Mouse (Mus musculus) lung, postnatal 0 days (tissue): ENCODE data around the gene Hmgb1. TPM values are rescaled to one million over a fixed set of nuclear protein-coding genes. Genes with fewer than 3 reads are reported as not detected.

Experiments
- ATAC-seq: fragments of 200-750 bp; cut with Nextera tagmentation; 2 replicates; pipeline ENCODE4 v1.8.0; 2017; ENCODE audit warnings: moderate library complexity
- DNase-seq: peaks from one replicate; pipeline ENCODE4 v3.0.0-alpha.2; 2016; ENCODE audit warnings: low spot score
- H3K27ac ChIP-seq: fragments of 300-500 bp; sonication (generic); 2 replicates; pipeline ENCODE4 v1.5.1; 2014; ENCODE audit warnings: antibody characterized with exemption, mild to moderate bottlenecking, low read length, mixed read lengths
- H3K27me3 ChIP-seq: fragments of 300-500 bp; sonication (generic); replicated peaks from 2 replicates; pipeline ENCODE4 v1.6.1; 2014; ENCODE audit warnings: low read length, mixed read lengths; ENCODE audit not compliant: insufficient read depth
- H3K36me3 ChIP-seq: fragments of 300-500 bp; sonication (generic); 2 replicates; pipeline ENCODE4 v1.6.1; 2014; ENCODE audit warnings: low read length, mixed read lengths; ENCODE audit not compliant: insufficient read depth
- H3K4me1 ChIP-seq: fragments of 300-500 bp; sonication (generic); 2 replicates; pipeline ENCODE4 v1.6.1; 2014; ENCODE audit warnings: antibody characterized with exemption, low read depth, low read length, mixed read lengths; ENCODE audit not compliant: insufficient read depth
- H3K4me2 ChIP-seq: fragments of 300-500 bp; sonication (generic); replicated peaks from 2 replicates; pipeline ENCODE4 v1.6.1; 2014; ENCODE audit warnings: low read depth, mild to moderate bottlenecking, low read length, moderate library complexity, mixed read lengths
- H3K4me3 ChIP-seq: fragments of 300-500 bp; sonication (generic); 2 replicates; pipeline ENCODE4 v1.5.1; 2014; ENCODE audit warnings: low read depth, low read length
- H3K9ac ChIP-seq: fragments of 300-500 bp; sonication (generic); replicated peaks from 2 replicates; pipeline ENCODE4 v1.6.1; 2014; ENCODE audit warnings: low read depth, mild to moderate bottlenecking
- H3K9me3 ChIP-seq: fragments of 300-500 bp; sonication (generic); 2 replicates; pipeline ENCODE4 v1.6.1; 2016; ENCODE audit warnings: low read length, mixed read lengths
- CTCF ChIP-seq: IDR thresholded peaks from 2 replicates; pipeline ENCODE4 v1.5.1; 2016; ENCODE audit warnings: antibody characterized with exemption, mild to moderate bottlenecking
- EP300 ChIP-seq: IDR thresholded peaks from 2 replicates; pipeline ENCODE4 v1.6.1; 2016; ENCODE audit warnings: antibody characterized with exemption, mild to moderate bottlenecking, control low read depth
- WGBS: fragments of 180-500 bp; shearing (Covaris S2); extraction: QIAGEN DNeasy Blood & Tissue Kit; methylation state at CpG from one replicate; pipeline ENCODE4 v1.1.7; 2014; 5-methylcytosine and 5-hydroxymethylcytosine counted together
- polyA plus RNA-seq: library from polyadenylated mRNA; unstranded; fragments of >200 nt; fragmentation: Nextera tagmentation; extraction: Ambion mirVana; gene quantifications from 2 replicates; pipeline ENCODE4 v1.2.1, GENCODE M21; 2015

The Hmgb1 gene
- polyA plus RNA-seq, 1 experiment from 2014 or later = 616 TPM

GRCm38 (mm10) chr5:149043240-149043639 lies 141.0 kb downstream of the Hmgb1 start:
- 83% methylated on average over 6 of the region's 6 CpGs for WGBS
- ATAC-seq = no peak

GRCm38 (mm10) chr5:149039825-149040224 lies 144.5 kb downstream of the Hmgb1 start:
- no peaks in the 10 kb centered on the region for H3K36me3 ChIP-seq
- H3K4me2 ChIP-seq = no peak overlapping the region
- 70% methylated on average over 5 of the region's 5 CpGs for WGBS
- no peak overlapping the region for H3K27ac ChIP-seq
- no peaks in the 10 kb centered on the region for H3K9me3 ChIP-seq
- H3K9ac ChIP-seq = no peak overlapping the region
- H3K4me3 ChIP-seq = no peak overlapping the region
- H3K27me3 ChIP-seq = no peaks in the 10 kb centered on the region
- ATAC-seq = no peak
- H3K4me1 ChIP-seq = no peaks in the 10 kb centered on the region
- peak; percentile 32 for DNase-seq
- TF ChIP-seq EP300 (no peak), CTCF (peak; percentile 72)

More at GRCm38 (mm10) chr5:149043240-149043639, 141.0 kb downstream of the Hmgb1 start:
- Histone ChIP-seq H3K36me3 (peaks cover 6% of the 10 kb centered on the region; the same call in 1 of the 2 replicates), H3K27ac (no peak overlapping the region), H3K4me2 (no peak overlapping the region), H3K9me3 (no peaks in the 10 kb centered on the region), H3K9ac (no peak overlapping the region), H3K4me1 (no peaks in the 10 kb centered on the region), H3K4me3 (no peak overlapping the region), H3K27me3 (no peaks in the 10 kb centered on the region)
- DNase-seq = no peak
- TF ChIP-seq CTCF (no peak), EP300 (no peak)

DNA sequence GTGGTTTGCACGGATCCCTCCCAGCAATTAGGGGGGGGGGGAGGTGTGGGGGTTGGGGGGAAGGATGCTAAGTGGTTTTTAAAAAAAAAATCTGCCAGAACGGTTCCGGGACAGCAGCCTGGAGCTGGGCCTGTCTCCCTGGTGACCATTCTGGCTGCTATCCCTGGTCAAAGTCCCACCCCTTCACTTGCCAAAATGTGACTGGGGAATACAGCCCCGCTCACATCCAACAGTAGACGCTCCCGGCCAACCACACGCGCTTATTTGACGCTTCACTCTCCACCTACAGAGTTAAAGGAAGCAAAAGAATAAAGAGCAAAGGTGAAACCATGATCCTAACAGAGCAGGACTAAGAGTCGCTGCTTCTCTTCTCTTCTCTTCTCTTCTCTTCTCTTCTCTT lies 146.6 kb downstream of the Hmgb1 start:
- whole genome bisulfite sequencing = 21% methylated on average over 10 of the region's 10 CpGs
- ATAC-seq (no peak), DNase-seq (peak; percentile 56)
- H3K36me3 ChIP-seq = no peaks in the 10 kb centered on the region
- no peak overlapping the region for H3K27ac ChIP-seq
- no peak overlapping the region for H3K9ac ChIP-seq
- no peaks in the 10 kb centered on the region for H3K4me1 ChIP-seq
- H3K4me2 ChIP-seq = no peak overlapping the region
- H3K4me3 ChIP-seq = no peak overlapping the region
- no peaks in the 10 kb centered on the region for H3K27me3 ChIP-seq
- no peak for TF ChIP-seq CTCF
- TF ChIP-seq EP300 = no peak
- H3K9me3 ChIP-seq = no peaks in the 10 kb centered on the region

DNA sequence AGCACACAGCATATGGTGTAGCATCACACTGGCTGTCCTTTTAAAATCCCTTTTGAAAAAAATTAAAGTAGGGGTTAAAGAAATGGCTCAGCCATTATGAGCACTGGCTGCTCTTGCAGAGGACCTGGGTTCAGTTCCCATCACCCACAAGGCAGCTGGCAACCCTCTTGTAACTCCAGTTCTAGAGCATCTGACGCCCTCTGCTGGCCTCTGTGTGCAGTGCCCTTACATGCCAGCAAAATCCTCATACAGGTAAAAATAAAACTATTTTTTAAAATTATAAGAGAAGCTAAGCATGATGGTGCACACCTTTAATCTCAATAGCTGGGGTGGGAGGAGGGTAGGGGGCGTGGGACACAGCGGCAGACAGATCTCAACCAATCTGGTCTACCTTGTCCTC lies 147.4 kb downstream of the Hmgb1 start:
- ATAC-seq = no peak
- TF ChIP-seq CTCF (peak; percentile 32), EP300 (no peak)
- no peak overlapping the region for H3K4me3 ChIP-seq
- no peak for DNase-seq
- H3K9ac ChIP-seq = no peak overlapping the region
- no peaks in the 10 kb centered on the region for H3K9me3 ChIP-seq
- 94% methylated on average over 3 of the region's 3 CpGs for WGBS
- no peaks in the 10 kb centered on the region; the same call in 1 of the 2 replicates for H3K4me1 ChIP-seq
- no peak overlapping the region for H3K27ac ChIP-seq
- H3K4me2 ChIP-seq = no peak overlapping the region
- H3K27me3 ChIP-seq = no peaks in the 10 kb centered on the region
- H3K36me3 ChIP-seq = no peaks in the 10 kb centered on the region

DNA sequence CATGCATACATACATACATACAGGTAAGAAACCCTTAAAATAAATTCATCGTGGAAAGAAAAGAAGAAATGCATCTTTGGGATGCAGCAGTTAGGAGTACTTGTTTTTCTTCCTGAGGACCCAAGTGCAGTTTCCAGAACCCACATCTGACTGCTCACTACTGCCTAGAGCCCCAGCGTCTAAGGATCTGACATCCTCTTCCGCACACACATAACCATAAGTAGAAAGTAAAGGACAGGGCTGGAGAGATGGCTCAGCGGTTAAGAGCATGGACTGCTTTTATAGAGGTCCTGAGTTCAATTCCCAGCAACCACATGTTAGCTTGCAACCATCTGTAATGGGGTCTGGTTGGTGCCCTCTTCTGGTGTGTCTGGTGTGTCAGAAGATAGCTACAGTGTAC lies 151.9 kb downstream of the Hmgb1 start:
- TF ChIP-seq CTCF (no peak), EP300 (no peak)
- no peaks in the 10 kb centered on the region for H3K36me3 ChIP-seq
- H3K27ac ChIP-seq = no peak overlapping the region
- WGBS = 96% methylated on average over 4 of the region's 4 CpGs
- no peaks in the 10 kb centered on the region for H3K27me3 ChIP-seq
- no peak for ATAC-seq
- no peak overlapping the region for H3K9ac ChIP-seq
- H3K9me3 ChIP-seq = no peaks in the 10 kb centered on the region
- no peak overlapping the region for H3K4me2 ChIP-seq
- H3K4me1 ChIP-seq = no peaks in the 10 kb centered on the region; the same call in 1 of the 2 replicates
- H3K4me3 ChIP-seq = no peak overlapping the region
- DNase-seq = no peak

DNA sequence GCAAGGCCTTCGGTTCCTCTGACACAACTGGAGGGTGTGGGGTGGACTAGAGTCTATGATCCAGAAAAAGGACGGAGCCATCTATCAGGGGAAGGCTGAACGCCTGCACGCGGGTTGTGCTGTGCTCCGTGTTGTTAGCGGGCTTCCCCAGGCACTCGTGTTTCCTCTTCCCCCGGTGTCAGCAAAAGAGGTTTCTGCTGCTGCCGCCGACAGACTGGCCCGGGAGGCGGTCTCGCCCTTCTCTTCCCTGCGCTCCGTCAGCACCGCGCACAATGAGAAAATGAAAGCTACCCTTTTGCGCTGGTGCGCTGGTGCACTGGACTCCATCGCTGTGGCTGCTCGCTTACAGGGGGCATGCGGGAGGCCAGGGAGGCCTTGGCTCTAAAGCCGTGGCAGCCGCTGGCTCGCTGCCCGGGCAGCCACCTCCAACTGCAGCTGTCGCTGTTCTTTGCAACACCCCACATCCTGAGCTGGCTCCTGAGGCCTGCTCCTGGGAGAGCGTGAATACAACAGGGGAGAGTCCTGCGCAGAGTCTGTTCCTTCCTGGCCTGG lies 153.0 kb downstream of the Hmgb1 start:
- Histone ChIP-seq H3K4me3 (peak overlapping the region; percentile 41), H3K4me2 (peak overlapping the region; percentile 70), H3K36me3 (no peaks in the 10 kb centered on the region), H3K4me1 (no peaks in the 10 kb centered on the region; the same call in 1 of the 2 replicates), H3K9ac (peak overlapping the region; percentile 34; the same call in 1 of the 2 replicates), H3K9me3 (no peaks in the 10 kb centered on the region), H3K27me3 (no peaks in the 10 kb centered on the region), H3K27ac (peak overlapping the region; percentile 88)
- DNase-seq (peak; percentile 78), ATAC-seq (peak; percentile 87)
- no peak for TF ChIP-seq EP300
- TF ChIP-seq CTCF = peak; percentile 14; the same call in 1 of the 2 replicates
- under 1% methylated on average over 25 of the region's 30 CpGs for WGBS
